Mouse (Mus musculus) lung, postnatal 0 days (tissue): ENCODE measurements around the gene Ankrd40.

ENCODE experiments used
- CTCF ChIP-seq: IDR thresholded peaks from 2 replicates; pipeline ENCODE4 v1.5.1; 2016; ENCODE audit warnings: antibody characterized with exemption, mild to moderate bottlenecking
- EP300 ChIP-seq: IDR thresholded peaks from 2 replicates; pipeline ENCODE4 v1.6.1; 2016; ENCODE audit warnings: antibody characterized with exemption, mild to moderate bottlenecking, control low read depth

- peak; percentile 53 for TF ChIP-seq EP300
- peak; percentile 82 for TF ChIP-seq CTCF
Observed at GRCm38 (mm10) chr11:94339732-94340585, 12.2 kb downstream of the Ankrd40 start.
